Mouse (Mus musculus) embryo, embryonic 10 days (tissue): Measurements from ENCODE around the gene Olfr1016.
A peak's percentile ranks its signal among the peaks of the same experiment; 100 is the strongest.

Source experiments
- DNase-seq: peaks from one replicate; pipeline ENCODE4 v3.0.0-alpha.2; 2015; ENCODE audit warnings: low spot score

The Olfr1016 gene

DNA sequence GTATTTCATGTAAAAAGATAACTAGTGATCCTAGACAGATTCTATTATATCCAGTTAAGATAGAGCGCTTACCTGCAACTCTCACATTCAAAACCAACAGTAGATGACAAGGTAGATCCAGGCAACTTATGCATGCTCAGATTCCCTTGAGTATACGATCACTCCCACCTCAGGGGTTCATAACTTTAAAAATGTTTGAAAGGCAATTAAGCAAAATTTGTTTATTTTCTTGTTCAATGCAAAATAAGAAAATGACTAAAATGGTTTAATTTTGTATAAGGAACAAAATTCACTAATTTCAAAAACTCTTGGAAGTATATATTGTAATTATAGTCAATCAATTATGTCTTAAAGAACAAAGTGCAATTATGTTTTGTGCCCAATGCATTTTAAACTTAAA, at the start of gene Olfr1016:
Gene Olfr1016, minus strand, starts transcription at position 101 of the 400 bp plus-strand sequence.
- DNase-seq, result no peak

- DNase-seq, result no peak
Observed at GRCm38 (mm10) chr2:85846730-85847129, 44.4 kb upstream of the Olfr1016 start, which contains the start of gene Olfr1020. Gene Olfr1020, plus strand, starts transcription at chr2:85847030.

DNA sequence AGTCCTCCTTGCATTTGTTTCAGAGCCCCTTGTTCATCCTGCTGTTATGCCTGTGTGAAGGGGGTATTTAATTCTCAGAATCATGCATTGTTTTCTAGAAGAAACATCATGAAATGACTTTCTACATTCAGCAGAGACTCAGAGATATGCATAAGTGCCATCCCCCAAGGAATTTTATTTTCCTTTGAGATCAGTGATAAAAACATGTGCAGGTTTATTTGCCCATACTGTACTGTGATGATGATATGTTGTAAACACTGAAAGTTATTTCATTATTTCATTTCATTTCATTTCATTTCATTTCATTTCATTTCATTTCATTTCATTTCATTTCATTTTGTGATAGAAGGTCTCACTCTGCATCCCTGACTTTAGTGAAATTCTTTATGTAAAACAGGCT, 43.0 kb upstream of the Olfr1016 start, which contains the start of gene Olfr1019:
Gene Olfr1019, minus strand, starts transcription at position 101 of the 400 bp plus-strand sequence.
- DNase-seq, result no peak

GRCm38 (mm10) chr2:85818179-85818578, 15.8 kb upstream of the Olfr1016 start, which contains the start of gene Olfr1018:
Gene Olfr1018, plus strand, starts transcription at chr2:85818479.
- no peak for DNase-seq

DNA sequence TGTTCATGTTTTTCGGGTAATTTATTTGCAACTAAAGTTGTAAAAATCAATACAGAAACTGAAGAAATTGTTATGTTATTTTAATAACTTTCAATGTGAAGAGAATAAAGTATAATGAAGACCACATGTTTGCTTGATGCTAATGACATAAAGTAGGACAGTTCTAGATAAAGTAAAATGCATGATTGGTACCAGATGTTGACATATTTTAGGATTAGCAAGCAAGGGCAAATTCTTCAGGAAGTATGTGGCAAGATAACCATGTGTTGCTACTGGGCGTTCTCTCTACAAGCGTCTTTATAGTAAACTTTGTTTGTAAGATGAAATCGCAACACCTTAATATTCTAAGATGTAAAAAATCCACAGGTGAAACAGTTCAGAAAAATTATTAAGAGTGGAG, 2.2 kb upstream of the Olfr1016 start:
- peak; percentile 28 for DNase-seq

GRCm38 (mm10) chr2:85792331-85792730, 10.0 kb downstream of the Olfr1016 start:
- DNase-seq, result no peak

DNA sequence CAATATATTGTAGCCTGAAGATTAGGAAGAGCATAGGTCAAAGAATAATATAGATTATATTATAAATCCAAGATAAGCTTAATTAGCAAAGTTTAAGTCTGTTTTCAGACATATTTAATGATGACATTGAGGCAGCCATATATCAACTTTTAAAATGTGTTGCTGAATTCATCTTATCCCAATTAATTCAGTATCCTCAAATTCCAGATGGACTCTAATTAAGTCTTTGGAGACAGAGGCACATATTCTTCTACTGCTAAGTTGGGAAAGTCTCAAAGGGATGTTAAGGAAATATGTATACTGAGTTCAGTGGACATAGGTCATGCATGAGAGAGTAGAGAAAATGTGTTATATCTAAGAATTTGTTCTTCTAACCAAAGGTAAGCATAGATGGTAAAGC, 20.6 kb downstream of the Olfr1016 start, which contains the start of gene Olfr1015:
Gene Olfr1015, plus strand, starts transcription at position 301 of the 400 bp plus-strand sequence.
- DNase-seq, result no peak

DNA sequence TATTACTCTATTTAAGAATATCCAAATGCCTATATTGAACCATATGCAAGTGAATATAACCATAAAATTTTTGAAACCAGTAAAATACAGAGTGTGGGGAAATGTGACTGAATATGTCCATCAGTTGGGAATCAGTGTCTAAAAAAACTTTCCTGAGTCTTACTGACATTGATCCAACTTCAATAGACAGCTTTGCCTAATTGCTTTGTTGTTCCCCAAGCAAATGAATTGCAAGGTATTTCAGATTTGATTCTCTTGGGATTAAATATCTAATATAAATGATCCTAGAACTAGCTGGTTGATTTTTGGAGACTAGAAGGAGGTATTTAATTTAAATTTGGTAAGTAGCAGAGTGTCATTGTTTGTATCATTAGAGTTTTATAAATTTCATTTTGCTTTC, 29.9 kb downstream of the Olfr1016 start, which contains the start of gene Olfr1014:
Gene Olfr1014, plus strand, starts transcription at position 301 of the 400 bp plus-strand sequence.
- no peak for DNase-seq

DNA sequence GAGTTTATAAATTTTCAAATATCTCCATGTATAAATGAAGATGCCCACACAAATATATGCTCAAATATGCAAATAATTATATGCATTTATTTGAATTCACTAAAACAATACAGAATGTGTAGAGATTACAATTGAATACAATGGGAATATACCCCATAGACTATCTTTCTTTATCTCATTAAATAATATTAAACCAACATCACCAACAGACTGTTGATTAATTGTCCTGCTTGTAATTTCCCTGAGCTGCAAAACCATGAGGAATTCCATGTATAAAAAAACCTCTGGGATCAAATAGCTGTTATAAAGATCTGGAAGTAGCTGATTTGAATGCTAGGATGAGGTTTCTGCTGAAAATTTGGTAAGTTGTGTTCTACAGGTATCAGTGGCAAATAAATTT, 35.5 kb downstream of the Olfr1016 start, which contains the start of gene Olfr1013:
Gene Olfr1013, plus strand, starts transcription at position 301 of the 400 bp plus-strand sequence.
- no peak for DNase-seq

- no peak for DNase-seq
Observed at GRCm38 (mm10) chr2:85762666-85763065, 39.7 kb downstream of the Olfr1016 start, which contains the start of gene Olfr1012. Gene Olfr1012, minus strand, starts transcription at chr2:85762766.

- no peak for DNase-seq
Observed at GRCm38 (mm10) chr2:85753822-85754221, 48.5 kb downstream of the Olfr1016 start.
